Mouse (Mus musculus) testis, adult 2 months (tissue): Measurements from ENCODE around the gene Zfp651. TPM values are rescaled to one million over a fixed set of nuclear protein-coding genes. Genes with fewer than 3 reads are reported as not detected.

Source experiments
- H3K27ac ChIP-seq: fragments of 200-500 bp; 2 replicates; pipeline ENCODE4 v1.5.1; 2012; ENCODE audit warnings: low read depth, low read length; ENCODE audit not compliant: control insufficient read depth, insufficient read depth
- H3K27me3 ChIP-seq: fragments of 200-500 bp; 2 replicates; pipeline ENCODE4 v1.6.1; 2012; ENCODE audit warnings: mild to moderate bottlenecking, low read length, moderate library complexity; ENCODE audit not compliant: control insufficient read depth, insufficient read depth
- H3K36me3 ChIP-seq: fragments of 200-500 bp; 2 replicates; pipeline ENCODE4 v1.6.1; 2012; ENCODE audit warnings: mild to moderate bottlenecking, low read length; ENCODE audit not compliant: control insufficient read depth, insufficient read depth
- H3K4me1 ChIP-seq: fragments of 200-500 bp; 2 replicates; pipeline ENCODE4 v1.6.1; 2012; ENCODE audit warnings: low read length; ENCODE audit not compliant: control insufficient read depth, insufficient read depth
- H3K4me3 ChIP-seq: fragments of 200-500 bp; 2 replicates; pipeline ENCODE4 v1.5.1; 2012; ENCODE audit warnings: low read depth, mild to moderate bottlenecking, low read length, moderate library complexity, mixed read lengths; ENCODE audit not compliant: control insufficient read depth
- CTCF ChIP-seq: fragments of 200-500 bp; IDR thresholded peaks from 2 replicates; pipeline ENCODE4 v1.5.1; 2012; ENCODE audit warnings: low read depth, mild to moderate bottlenecking, inconsistent platforms, low read length, moderate library complexity; ENCODE audit not compliant: control insufficient read depth, insufficient read depth, insufficient replicate concordance
- POLR2A ChIP-seq: fragments of 200-500 bp; IDR thresholded peaks from 2 replicates; pipeline ENCODE4 v1.6.1; 2012; ENCODE audit warnings: low read depth, mild to moderate bottlenecking, inconsistent platforms, low read length, moderate library complexity; ENCODE audit not compliant: control insufficient read depth
- polyA plus RNA-seq: library from polyadenylated mRNA; depleted of rRNA; stranded (reverse); fragments of >200 nt; gene quantifications from 2 replicates; pipeline ENCODE4 v1.2.3, GENCODE M21; 2012

The Zfp651 gene
- polyA plus RNA-seq, 1 experiment: 4.9 TPM

DNA sequence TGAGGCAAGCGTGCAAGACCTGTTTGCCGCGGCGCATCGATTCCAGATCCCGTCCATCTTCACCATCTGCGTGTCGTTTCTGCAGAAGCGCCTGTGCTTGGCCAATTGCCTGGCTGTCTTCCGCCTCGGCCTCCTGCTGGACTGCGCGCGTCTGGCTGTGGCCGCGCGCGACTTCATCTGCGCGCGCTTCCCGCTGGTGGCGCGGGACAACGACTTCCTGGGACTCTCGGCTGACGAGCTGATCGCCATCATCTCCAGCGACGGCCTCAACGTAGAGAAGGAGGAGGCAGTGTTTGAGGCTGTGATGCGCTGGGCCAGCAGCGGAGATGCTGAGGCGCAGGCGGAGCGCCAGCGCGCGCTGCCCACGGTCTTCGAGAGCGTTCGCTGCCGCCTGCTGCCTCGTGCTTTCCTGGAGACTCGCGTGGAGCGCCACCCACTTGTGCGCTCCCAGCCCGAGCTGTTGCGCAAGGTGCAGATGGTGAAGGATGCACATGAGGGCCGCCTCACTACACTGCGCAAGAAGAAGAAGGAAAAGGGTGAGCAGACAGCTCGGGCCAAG, 19.0 kb downstream of the Zfp651 start:
- TF ChIP-seq CTCF (no peak), POLR2A (no peak)
- H3K27me3 ChIP-seq: no peaks in the 10 kb centered on the region
- H3K4me3 ChIP-seq: peak overlapping the region; percentile 27

DNA sequence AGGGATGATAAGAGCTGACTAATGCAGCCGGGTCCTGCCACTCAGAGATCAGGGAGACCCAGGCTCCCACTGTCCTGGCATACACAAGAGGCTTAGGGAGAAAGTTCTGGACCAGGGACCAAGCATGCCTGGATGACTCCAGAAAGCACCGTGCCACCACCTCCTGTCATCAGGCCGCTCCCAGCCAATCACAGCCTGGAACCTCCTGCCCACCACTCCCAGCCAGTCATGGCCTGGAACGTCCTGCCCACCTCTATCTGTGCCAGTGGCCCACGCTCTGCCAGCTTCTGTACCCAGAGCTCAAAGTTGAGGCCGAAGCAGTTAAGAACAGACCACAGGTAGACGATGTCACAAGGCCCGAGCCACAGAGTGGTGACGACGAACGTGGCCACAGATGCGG, 25.7 kb downstream of the Zfp651 start:
- H3K4me3 ChIP-seq: no peak overlapping the region
- no peaks in the 10 kb centered on the region for H3K27me3 ChIP-seq
- no peaks in the 10 kb centered on the region for H3K36me3 ChIP-seq
- no peaks in the 10 kb centered on the region for H3K4me1 ChIP-seq
- no peak for TF ChIP-seq POLR2A
- TF ChIP-seq CTCF: no peak
- H3K27ac ChIP-seq: no peak overlapping the region

More for the DNA sequence above, 19.0 kb downstream of the Zfp651 start:
- Histone ChIP-seq H3K4me1 (peaks cover 10% of the 10 kb centered on the region; the same call in 1 of the 2 replicates), H3K36me3 (no peaks in the 10 kb centered on the region), H3K27ac (no peak overlapping the region)

DNA sequence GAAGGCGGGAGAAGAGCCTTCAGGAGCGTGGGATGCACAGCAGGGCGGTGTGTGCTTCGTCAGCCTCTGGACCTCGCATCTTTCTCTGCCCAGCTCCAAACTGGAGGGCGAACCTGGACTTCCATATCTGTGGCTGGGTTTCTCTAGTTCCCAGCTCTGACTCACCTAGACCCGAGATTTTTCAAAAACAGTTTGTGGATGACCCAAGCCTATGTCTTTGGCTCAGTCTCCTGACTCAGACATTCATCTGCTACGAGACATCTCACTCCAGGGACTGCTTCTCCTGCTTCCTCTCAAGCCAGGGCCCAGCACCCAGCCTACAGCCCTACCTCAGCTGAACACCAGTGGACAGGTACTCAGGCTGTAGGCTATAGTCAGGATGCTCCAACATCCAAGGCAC, 26.1 kb downstream of the Zfp651 start:
- TF ChIP-seq POLR2A (no peak), CTCF (no peak)
- no peak overlapping the region for H3K4me3 ChIP-seq
- H3K4me1 ChIP-seq: peaks cover 2% of the 10 kb centered on the region
- no peaks in the 10 kb centered on the region for H3K36me3 ChIP-seq
- H3K27ac ChIP-seq: no peak overlapping the region
- H3K27me3 ChIP-seq: no peaks in the 10 kb centered on the region

DNA sequence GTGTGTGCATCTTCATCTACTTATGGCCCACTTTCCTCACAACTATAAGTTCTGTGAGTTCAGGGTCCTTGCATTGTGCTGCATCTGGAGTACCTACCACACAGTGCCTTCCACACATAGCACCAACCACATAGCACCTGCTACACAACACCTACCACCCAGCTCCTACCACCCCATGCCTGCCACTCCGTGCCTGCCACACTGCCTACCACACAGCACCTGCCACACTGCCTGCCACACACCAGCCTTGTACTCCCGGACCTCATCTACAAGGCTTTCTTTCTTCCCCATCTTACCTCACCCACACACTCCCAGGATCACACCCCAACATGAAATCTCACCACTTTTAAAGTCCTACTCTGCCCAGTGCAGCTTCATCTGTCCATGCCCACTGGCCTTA, 27.2 kb downstream of the Zfp651 start:
- H3K4me3 ChIP-seq: no peak overlapping the region
- no peak overlapping the region for H3K27ac ChIP-seq
- H3K27me3 ChIP-seq: no peaks in the 10 kb centered on the region
- H3K4me1 ChIP-seq: peaks cover 2% of the 10 kb centered on the region
- TF ChIP-seq POLR2A (no peak), CTCF (no peak)
- H3K36me3 ChIP-seq: no peaks in the 10 kb centered on the region

GRCm38 (mm10) chr9:121791206-121791605, 32.1 kb downstream of the Zfp651 start:
- H3K4me3 ChIP-seq: no peak overlapping the region
- no peaks in the 10 kb centered on the region for H3K36me3 ChIP-seq
- H3K27ac ChIP-seq: no peak overlapping the region
- peaks cover 2% of the 10 kb centered on the region for H3K4me1 ChIP-seq
- TF ChIP-seq CTCF (no peak), POLR2A (no peak)
- H3K27me3 ChIP-seq: no peaks in the 10 kb centered on the region

DNA sequence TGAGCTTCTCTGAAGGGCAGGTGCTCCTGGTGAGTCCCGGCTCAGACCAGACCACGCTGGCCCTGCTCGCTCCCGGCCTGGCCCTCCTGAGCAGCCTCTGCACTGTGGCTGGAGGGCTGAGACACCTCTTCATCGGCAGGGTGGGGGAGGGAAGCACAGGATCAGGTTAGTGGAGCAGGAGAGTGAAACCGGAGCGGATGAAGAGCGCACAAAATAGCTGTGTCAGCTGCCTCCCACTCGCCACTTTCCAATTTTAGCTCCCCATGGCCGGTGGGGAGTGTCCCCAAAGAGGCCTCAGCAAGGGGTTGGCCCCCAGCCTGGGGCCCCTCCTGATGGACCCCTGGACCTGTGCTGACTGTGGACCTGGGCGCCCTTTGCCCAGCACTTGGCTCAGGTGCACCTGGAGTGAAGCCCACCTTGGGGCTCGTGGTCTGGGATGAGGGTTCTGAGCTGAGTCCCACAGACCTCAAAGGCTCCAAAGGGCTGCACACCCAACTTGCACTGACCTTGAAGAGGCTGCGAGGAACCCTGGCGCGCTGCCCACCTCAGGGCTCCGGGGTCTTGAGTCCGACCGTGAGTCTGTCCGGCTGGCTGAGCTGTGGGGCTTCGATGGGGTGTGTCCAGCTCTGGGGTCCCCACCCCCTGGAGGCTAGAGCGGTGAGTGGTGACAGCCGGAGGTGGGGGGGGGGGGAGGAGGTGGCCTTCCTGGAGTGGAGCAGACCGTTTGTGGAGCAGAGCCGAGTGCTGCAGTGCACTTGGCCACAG, 32.8 kb downstream of the Zfp651 start, which contains the start of gene Hhatl:
Gene Hhatl, minus strand, starts transcription at position 751 of the 765 bp plus-strand sequence.
- Histone ChIP-seq H3K4me1 (peaks cover 2% of the 10 kb centered on the region), H3K4me3 (no peak within 1 kb of the TSS), H3K36me3 (no peaks in the 10 kb centered on the region), H3K27ac (no peak within 1 kb of the TSS), H3K27me3 (no peaks in the 10 kb centered on the region)
- TF ChIP-seq POLR2A: no peak
- no peak for TF ChIP-seq CTCF

DNA sequence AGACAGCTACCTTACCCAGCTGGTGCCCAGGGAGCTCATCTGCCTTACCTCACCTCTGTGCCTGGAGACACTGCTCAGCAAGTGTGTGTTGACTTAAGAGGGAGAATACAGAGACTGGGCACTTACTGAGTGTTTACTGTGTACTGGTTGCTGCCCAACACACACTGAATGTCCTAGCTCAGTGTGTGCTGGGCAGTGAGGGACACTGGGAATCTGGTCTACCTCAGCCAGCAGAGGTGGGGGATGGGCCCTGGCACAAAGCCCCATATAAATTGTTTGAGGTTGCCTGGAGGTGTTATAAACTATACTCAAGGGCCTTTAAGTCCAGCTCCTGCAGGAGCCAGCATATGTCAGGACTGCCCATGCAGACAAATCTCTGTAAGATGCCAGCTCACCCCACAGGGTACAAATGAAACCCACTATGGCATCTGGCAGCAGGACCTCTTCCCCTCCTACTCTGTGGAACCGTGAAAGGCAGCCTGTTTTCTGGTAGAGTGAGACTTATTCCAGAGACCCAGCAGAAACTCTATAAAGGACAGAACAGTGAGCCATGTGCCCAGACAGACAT, 35.9 kb downstream of the Zfp651 start:
- no peaks in the 10 kb centered on the region; the same call in none of the 2 replicates for H3K36me3 ChIP-seq
- TF ChIP-seq CTCF: no peak
- TF ChIP-seq POLR2A: no peak
- H3K27ac ChIP-seq: no peak overlapping the region
- no peak overlapping the region for H3K4me3 ChIP-seq
- H3K27me3 ChIP-seq: no peaks in the 10 kb centered on the region
- H3K4me1 ChIP-seq: peaks cover 4% of the 10 kb centered on the region
